10 mouse cellular contexts compared by ENCODE assay signal in genomic region chr17:8580360-8580759, GRCm38 (mm10). TPM values are rescaled to one million over a fixed set of nuclear protein-coding genes. Genes with fewer than 3 reads are reported as not detected.
A peak's percentile ranks its signal among the peaks of the same experiment; 100 is the strongest.
DNase-seq lines count a peak whose midpoint lies in the region; ATAC-seq lines count a peak whose summit lies in the region.
"Had no signal": no experiment of that assay in that cellular context is flagged by ENCODE, and none has a peak within 500 bp of the region (broad histone marks: within the 10 kb centered on the region; RNA-seq: fewer than 3 reads in every experiment).

No protein-coding gene starts in this region.

- H3K27me3 ChIP-seq in hindbrain, embryonic 14.5 days (ENCODE audit: control insufficient read depth, insufficient read depth, low read length) = no peaks in the 10 kb centered on the region
- H3K27me3 ChIP-seq in hindbrain, embryonic 16.5 days (replicated peaks; ENCODE audit: control insufficient read depth, insufficient read depth, low read length) = no peaks in the 10 kb centered on the region
- no peaks in the 10 kb centered on the region for H3K27me3 ChIP-seq in neural tube, embryonic 15.5 days (replicated peaks)
- H3K27me3 ChIP-seq: liver, embryonic 15.5 days had no signal

- no peaks in the 10 kb centered on the region for H3K9me3 ChIP-seq in hindbrain, embryonic 14.5 days (ENCODE audit: control insufficient read depth, low read length)
- H3K9me3 ChIP-seq in hindbrain, embryonic 16.5 days (ENCODE audit: control insufficient read depth, low read length) = no peaks in the 10 kb centered on the region
- H3K9me3 ChIP-seq in neural tube, embryonic 15.5 days (replicated peaks) = no peaks in the 10 kb centered on the region
- H3K9me3 ChIP-seq: liver, embryonic 15.5 days had no signal

- no peak overlapping the region for H3K27ac ChIP-seq in hindbrain, embryonic 14.5 days
- H3K27ac ChIP-seq in hindbrain, embryonic 16.5 days (ENCODE audit: low read depth, low read length) = no peak overlapping the region
- no peak overlapping the region for H3K27ac ChIP-seq in neural tube, embryonic 15.5 days (replicated peaks)
- H3K27ac ChIP-seq: liver, embryonic 15.5 days had no signal

- H3K4me1 ChIP-seq in hindbrain, embryonic 14.5 days (replicated peaks; ENCODE audit: control insufficient read depth, insufficient read depth, low read length) = no peaks in the 10 kb centered on the region
- no peaks in the 10 kb centered on the region for H3K4me1 ChIP-seq in hindbrain, embryonic 16.5 days (ENCODE audit: control insufficient read depth, insufficient read depth, low read depth, low read length)
- no peaks in the 10 kb centered on the region for H3K4me1 ChIP-seq in neural tube, embryonic 15.5 days
- H3K4me1 ChIP-seq: liver, embryonic 15.5 days had no signal

- H3K4me2 ChIP-seq in hindbrain, embryonic 14.5 days (replicated peaks) = no peak overlapping the region
- H3K4me2 ChIP-seq in hindbrain, embryonic 16.5 days (ENCODE audit: low read length) = no peak overlapping the region
- H3K4me2 ChIP-seq in neural tube, embryonic 15.5 days = no peak overlapping the region
- H3K4me2 ChIP-seq: liver, embryonic 15.5 days had no signal

- no peak overlapping the region for H3K4me3 ChIP-seq in hindbrain, embryonic 14.5 days (replicated peaks; ENCODE audit: low read length)
- no peak overlapping the region for H3K4me3 ChIP-seq in hindbrain, embryonic 16.5 days (ENCODE audit: low read length)
- no peak overlapping the region for H3K4me3 ChIP-seq in neural tube, embryonic 15.5 days (replicated peaks)
- H3K4me3 ChIP-seq: liver, embryonic 15.5 days had no signal

- DNase-seq in hindbrain, embryonic 14.5 days (ENCODE audit: low spot score) = peak; percentile 59
- peak; percentile 22 for DNase-seq in neural tube, embryonic 10.5 days (ENCODE audit: extremely low spot score, low spot score)
- DNase-seq in c-Kit-positive CD71-negative TER-119-negative erythroid progenitor cells, embryonic 14.5 days (ENCODE audit: low read depth) = peak; percentile 9
- DNase-seq in thymus, postnatal 14 days = peak; percentile 43
- DNase-seq in frontal cortex, postnatal 14 days (ENCODE audit: low spot score in 2 of 2) = no peak
- DNase-seq: spleen, adult 18-20 months had no signal

- no peaks in the 10 kb centered on the region for H3K36me3 ChIP-seq in hindbrain, embryonic 14.5 days (replicated peaks; ENCODE audit: control insufficient read depth, insufficient read depth)
- H3K36me3 ChIP-seq in hindbrain, embryonic 16.5 days (ENCODE audit: control insufficient read depth, insufficient read depth, low read length) = no peaks in the 10 kb centered on the region
- H3K36me3 ChIP-seq in neural tube, embryonic 15.5 days = no peaks in the 10 kb centered on the region
- H3K36me3 ChIP-seq: liver, embryonic 15.5 days had no signal

- no peak for ATAC-seq in hindbrain, embryonic 14.5 days (ENCODE audit: low FRiP score)
- no peak for ATAC-seq in hindbrain, embryonic 16.5 days
- ATAC-seq in neural tube, embryonic 15.5 days (ENCODE audit: low FRiP score) = no peak

- WGBS in hindbrain, embryonic 14.5 days = 65% methylated on average over 3 of the region's 3 CpGs
- WGBS in hindbrain, embryonic 16.5 days = 63% methylated on average over 3 of the region's 3 CpGs
- WGBS in neural tube, embryonic 15.5 days = 66% methylated on average over 3 of the region's 3 CpGs

- H3K9ac ChIP-seq in hindbrain, embryonic 14.5 days = no peak overlapping the region
- H3K9ac ChIP-seq in hindbrain, embryonic 16.5 days (ENCODE audit: low read depth, low read length) = no peak overlapping the region
- no peak overlapping the region for H3K9ac ChIP-seq in neural tube, embryonic 15.5 days (replicated peaks)
- H3K9ac ChIP-seq: liver, embryonic 15.5 days had no signal

RNA-seq across cellular contexts. Expression of gene Gm17087, which starts 13.6 kb away (rescaled TPM):
- not detected in 2 replicates for polyA plus RNA-seq in hindbrain, embryonic 14.5 days (2014; fragmentation: Nextera tagmentation; extraction: Ambion mirVana)
- 0.14 TPM in 1 of 2 replicates, not detected in the other for polyA plus RNA-seq in hindbrain, embryonic 16.5 days (2015; fragmentation: Nextera tagmentation; extraction: Ambion mirVana)
- polyA plus RNA-seq in neural tube, embryonic 15.5 days (2015; fragmentation: Nextera tagmentation; extraction: Ambion mirVana) = not detected in 2 replicates
- polyA plus RNA-seq: heart, embryonic 16.5 days; liver, embryonic 15.5 days had no signal

RNA-seq across cellular contexts. Expression of gene Pde10a, which starts 55.2 kb away (rescaled TPM):
- 14.7 and 15.8 TPM in 2 replicates for polyA plus RNA-seq in hindbrain, embryonic 14.5 days (2014; fragmentation: Nextera tagmentation; extraction: Ambion mirVana)
- polyA plus RNA-seq in hindbrain, embryonic 16.5 days (2015; fragmentation: Nextera tagmentation; extraction: Ambion mirVana) = 10.7 and 11.3 TPM in 2 replicates
- 10.6 and 12.5 TPM in 2 replicates for polyA plus RNA-seq in neural tube, embryonic 15.5 days (2015; fragmentation: Nextera tagmentation; extraction: Ambion mirVana)

Comparison
In these comparisons a context has a peak if more than half of its experiments do, and no peak if none do; other contexts are left out.
1. DNase-seq: peak in hindbrain, embryonic 14.5 days (single experiment), neural tube, embryonic 10.5 days (single experiment), c-Kit-positive CD71-negative TER-119-negative erythroid progenitor cells, embryonic 14.5 days (single experiment) and thymus, postnatal 14 days (single experiment); none in frontal cortex, postnatal 14 days (0 of 2).